In genomic region chr9:120570334-120570725, GRCm38 (mm10) we compare ENCODE assay signal across 7 mouse cellular contexts. TPM values are rescaled to one million over a fixed set of nuclear protein-coding genes. Genes with fewer than 3 reads are reported as not detected.
A peak's percentile ranks its signal among the peaks of the same experiment; 100 is the strongest.
DNase-seq lines count a peak whose midpoint lies in the region; ATAC-seq lines count a peak whose summit lies in the region.

No protein-coding gene starts in this region.

- peak overlapping the region; percentile 93 for H3K4me3 ChIP-seq in lung, embryonic 15.5 days
- H3K4me3 ChIP-seq in forebrain, embryonic 10.5 days: peak overlapping the region; percentile 86
- peak overlapping the region; percentile 86 for H3K4me3 ChIP-seq in limb, embryonic 13.5 days
- H3K4me3 ChIP-seq in stomach, embryonic 16.5 days (replicated peaks; ENCODE audit: low read length): peak overlapping the region; percentile 96

- peaks cover 31% of the 10 kb centered on the region for H3K36me3 ChIP-seq in lung, embryonic 15.5 days
- peaks cover 32% of the 10 kb centered on the region for H3K36me3 ChIP-seq in forebrain, embryonic 10.5 days (replicated peaks)
- peaks cover 30% of the 10 kb centered on the region for H3K36me3 ChIP-seq in limb, embryonic 13.5 days
- peaks cover 21% of the 10 kb centered on the region for H3K36me3 ChIP-seq in stomach, embryonic 16.5 days (ENCODE audit: control insufficient read depth, insufficient read depth, low read length)

- peak overlapping the region; percentile 85 for H3K4me2 ChIP-seq in lung, embryonic 15.5 days
- H3K4me2 ChIP-seq in limb, embryonic 13.5 days (replicated peaks): peak overlapping the region; percentile 93
- peak overlapping the region; percentile 70 for H3K4me2 ChIP-seq in stomach, embryonic 16.5 days (ENCODE audit: low read depth, low read length)

- H3K27me3 ChIP-seq in lung, embryonic 15.5 days: no peaks in the 10 kb centered on the region
- no peaks in the 10 kb centered on the region for H3K27me3 ChIP-seq in forebrain, embryonic 10.5 days (ENCODE audit: poor library complexity, severe bottlenecking)
- no peaks in the 10 kb centered on the region for H3K27me3 ChIP-seq in limb, embryonic 13.5 days
- H3K27me3 ChIP-seq in stomach, embryonic 16.5 days (ENCODE audit: control insufficient read depth, insufficient read depth, low read length): no peaks in the 10 kb centered on the region

- 51% methylated on average over 2 of the region's 2 CpGs for WGBS in lung, embryonic 15.5 days
- 73% methylated on average over 2 of the region's 2 CpGs for WGBS in forebrain, embryonic 10.5 days
- WGBS in limb, embryonic 13.5 days: 52% methylated on average over 2 of the region's 2 CpGs
- 55% methylated on average over 2 of the region's 2 CpGs for WGBS in stomach, embryonic 16.5 days

- no peaks in the 10 kb centered on the region for H3K9me3 ChIP-seq in lung, embryonic 15.5 days
- no peaks in the 10 kb centered on the region for H3K9me3 ChIP-seq in forebrain, embryonic 10.5 days
- H3K9me3 ChIP-seq in limb, embryonic 13.5 days: no peaks in the 10 kb centered on the region
- no peaks in the 10 kb centered on the region for H3K9me3 ChIP-seq in stomach, embryonic 16.5 days (replicated peaks; ENCODE audit: control insufficient read depth, low read length)

- no peak for ATAC-seq in lung, embryonic 15.5 days (ENCODE audit: borderline replicate concordance, extremely low read depth, low FRiP score, low TSS enrichment)
- no peak for ATAC-seq in limb, embryonic 13.5 days (ENCODE audit: low FRiP score, low read depth)
- no peak for ATAC-seq in stomach, embryonic 16.5 days (ENCODE audit: insufficient read depth, low FRiP score)

- peaks cover 18% of the 10 kb centered on the region for H3K4me1 ChIP-seq in lung, embryonic 15.5 days
- peaks cover 24% of the 10 kb centered on the region for H3K4me1 ChIP-seq in forebrain, embryonic 10.5 days
- H3K4me1 ChIP-seq in limb, embryonic 13.5 days: peaks cover 20% of the 10 kb centered on the region
- peaks cover 13% of the 10 kb centered on the region for H3K4me1 ChIP-seq in stomach, embryonic 16.5 days (ENCODE audit: control insufficient read depth, insufficient read depth, low read length)

- H3K9ac ChIP-seq in lung, embryonic 15.5 days: no peak overlapping the region; the same call in 1 of the 2 replicates
- H3K9ac ChIP-seq in limb, embryonic 13.5 days: peak overlapping the region; percentile 97; the same call in 1 of the 2 replicates
- H3K9ac ChIP-seq in stomach, embryonic 16.5 days (ENCODE audit: low read length): peak overlapping the region; percentile 70; the same call in 1 of the 2 replicates

- no peak for DNase-seq in lung, postnatal 14 days
- DNase-seq in forebrain, embryonic 10.5 days (ENCODE audit: extremely low spot score, low spot score): no peak
- no peak for DNase-seq in spleen, postnatal 36 days (ENCODE audit: low spot score in 2 of 2)
- no peak for DNase-seq in layer of hippocampus, adult 9-10 months (ENCODE audit: low spot score)

- no peak overlapping the region for H3K27ac ChIP-seq in lung, embryonic 15.5 days
- H3K27ac ChIP-seq in forebrain, embryonic 10.5 days: peak overlapping the region; percentile 97
- H3K27ac ChIP-seq in limb, embryonic 13.5 days: no peak overlapping the region
- 0 out of 2 replicates have a peak overlapping the region, but pooled peaks have one; percentile 10 for H3K27ac ChIP-seq in stomach, embryonic 16.5 days (ENCODE audit: low read length)

RNA-seq across cellular contexts. Expression of gene Rpl14, which starts 0.9 kb away (rescaled TPM):
- 695 and 737 TPM in 2 replicates for polyA plus RNA-seq in lung, embryonic 15.5 days (2015; fragmentation: Nextera tagmentation; extraction: Ambion mirVana)
- polyA plus RNA-seq in forebrain, embryonic 10.5 days (2016; fragmentation: Nextera tagmentation; extraction: Ambion mirVana): 785 and 825 TPM in 2 replicates
- polyA plus RNA-seq in limb, embryonic 13.5 days (2015; fragmentation: Nextera tagmentation; extraction: Ambion mirVana): 791 and 827 TPM in 2 replicates
- polyA plus RNA-seq in stomach, embryonic 16.5 days (2015; fragmentation: Nextera tagmentation; extraction: Ambion mirVana): 689 and 823 TPM in 2 replicates

RNA-seq across cellular contexts. Expression of gene Entpd3, which starts 30.7 kb away (rescaled TPM):
- 10.3 and 10.6 TPM in 2 replicates for polyA plus RNA-seq in lung, embryonic 15.5 days (2015; fragmentation: Nextera tagmentation; extraction: Ambion mirVana)
- 0.16 and 0.33 TPM in 2 replicates for polyA plus RNA-seq in forebrain, embryonic 10.5 days (2016; fragmentation: Nextera tagmentation; extraction: Ambion mirVana)
- polyA plus RNA-seq in limb, embryonic 13.5 days (2015; fragmentation: Nextera tagmentation; extraction: Ambion mirVana): 1.3 and 2.2 TPM in 2 replicates
- 5.4 and 5.6 TPM in 2 replicates for polyA plus RNA-seq in stomach, embryonic 16.5 days (2015; fragmentation: Nextera tagmentation; extraction: Ambion mirVana)

Comparison
In these comparisons a context has a peak if more than half of its experiments do, and no peak if none do; other contexts are left out.
1. H3K27ac ChIP-seq: peak in forebrain, embryonic 10.5 days (single experiment) and stomach, embryonic 16.5 days (single experiment); none in lung, embryonic 15.5 days (single experiment) and limb, embryonic 13.5 days (single experiment).
2. Peak in every context shown above with its lines, with median percentiles within 50 percentile points of each other: H3K4me2 ChIP-seq and H3K4me3 ChIP-seq.